Mouse (Mus musculus) embryonic fibroblast, embryonic 13.5 days (primary cell): ENCODE results near the gene Cntnap2.

Experiments used
- CTCF ChIP-seq: IDR thresholded peaks from 2 replicates; pipeline ENCODE4 v1.5.1; 2011; ENCODE audit warnings: mild to moderate bottlenecking, control low read depth, low read length, moderate library complexity, borderline replicate concordance; ENCODE audit not compliant: insufficient read depth
- POLR2A ChIP-seq: IDR thresholded peaks from 2 replicates; pipeline ENCODE4 v1.6.1; 2011; ENCODE audit warnings: low read depth, mild to moderate bottlenecking, control low read depth, low read length, moderate library complexity

- TF ChIP-seq POLR2A (no peak), CTCF (no peak)
Observed at GRCm38 (mm10) chr6:46575055-46575454, 1515.9 kb downstream of the Cntnap2 start.
